Mouse (Mus musculus) ZHBTc4 (cell line): ENCODE data around the gene Trpm5.

ENCODE experiments used
- DNase-seq: peaks from one replicate; pipeline ENCODE4 v3.0.0-alpha.2; 2011; ENCODE audit warnings: low read depth, low spot score

Gene Trpm5

GRCm38 (mm10) chr7:143094592-143095553 is at the start of gene Trpm5:
Gene Trpm5, minus strand, starts transcription at chr7:143094642.
- peak; percentile 63 for DNase-seq

- DNase-seq, result no peak
Measured at GRCm38 (mm10) chr7:143142680-143143079, 48.2 kb upstream of the Trpm5 start.

DNA sequence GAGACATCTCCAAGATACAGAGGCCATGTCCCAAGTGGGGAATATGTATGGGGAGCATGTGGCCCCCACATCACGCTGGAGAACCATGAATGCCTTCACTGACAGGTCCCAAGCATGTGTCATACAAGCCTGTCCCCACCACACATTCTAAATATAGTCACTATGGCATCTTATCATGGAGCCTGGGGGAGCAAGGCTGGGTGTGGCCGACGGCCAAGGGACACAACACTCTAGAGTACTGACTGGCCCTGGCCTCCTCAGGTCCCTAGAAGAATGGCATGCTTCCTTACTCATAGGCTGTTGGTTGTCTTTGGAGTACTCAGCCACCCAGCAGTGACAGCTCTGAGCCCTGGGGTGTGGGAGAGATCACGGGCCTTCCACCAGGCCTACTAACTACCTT is 45.5 kb upstream of the Trpm5 start:
- no peak for DNase-seq

DNA sequence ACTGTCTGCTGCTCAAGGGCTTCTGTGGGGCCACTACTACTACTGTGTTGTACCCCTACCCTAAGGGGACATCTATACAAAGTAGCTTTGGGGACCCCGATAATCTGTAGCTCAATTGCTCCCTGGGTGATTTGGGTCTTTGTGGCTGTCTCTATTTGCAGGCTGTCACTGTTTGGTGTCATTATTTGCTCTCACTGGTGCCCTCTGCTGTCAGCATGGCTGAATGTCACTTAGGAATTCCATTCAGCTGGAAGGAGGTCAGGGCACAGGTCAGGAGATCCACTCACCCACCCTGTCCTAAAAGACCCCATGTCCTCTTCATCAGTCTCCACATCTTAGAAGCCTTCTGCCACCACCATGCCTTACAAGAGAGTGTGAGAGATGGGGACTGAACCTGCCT is 44.3 kb upstream of the Trpm5 start:
- DNase-seq, result peak; percentile 73

DNA sequence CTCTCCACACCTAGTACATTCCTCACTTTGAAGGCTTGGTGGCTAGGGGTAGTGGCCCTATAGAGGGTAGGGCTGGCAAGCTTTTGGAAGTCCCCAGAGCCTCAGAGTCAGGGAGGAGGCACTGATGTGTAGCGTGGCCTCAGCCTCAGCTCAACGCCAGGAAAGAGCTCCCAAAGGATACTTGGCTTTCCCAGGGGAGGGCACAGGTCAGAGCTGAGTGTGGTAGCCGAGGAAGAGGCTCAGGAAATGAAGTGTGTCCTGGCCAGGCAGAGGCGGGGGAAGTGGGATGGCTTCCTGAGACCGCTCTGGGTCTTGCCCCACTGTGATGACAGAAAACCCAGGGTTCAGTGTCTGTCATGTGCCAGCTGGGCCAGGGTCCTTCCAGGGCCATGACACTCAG is 42.1 kb upstream of the Trpm5 start:
- no peak for DNase-seq

DNA sequence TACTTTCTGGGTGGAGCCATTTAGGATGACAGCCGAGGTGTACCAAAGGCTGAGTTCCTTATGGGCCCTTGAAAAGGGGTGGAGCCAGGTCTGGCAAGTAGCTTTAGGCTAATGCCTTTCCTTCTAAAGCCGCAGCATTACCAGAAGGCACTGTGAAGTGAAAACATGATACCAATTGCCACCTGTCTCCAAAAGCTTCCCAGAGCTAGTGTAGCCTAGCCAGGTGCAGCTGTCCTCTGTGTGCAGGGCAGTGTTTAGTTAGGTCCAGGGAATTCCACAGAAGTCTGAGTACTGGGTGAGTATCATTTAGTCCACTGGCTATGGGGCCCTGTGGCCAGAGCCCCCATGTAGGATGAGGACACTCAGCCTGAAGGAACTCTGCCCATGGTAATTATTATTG is 41.7 kb upstream of the Trpm5 start:
- DNase-seq, result no peak

DNA sequence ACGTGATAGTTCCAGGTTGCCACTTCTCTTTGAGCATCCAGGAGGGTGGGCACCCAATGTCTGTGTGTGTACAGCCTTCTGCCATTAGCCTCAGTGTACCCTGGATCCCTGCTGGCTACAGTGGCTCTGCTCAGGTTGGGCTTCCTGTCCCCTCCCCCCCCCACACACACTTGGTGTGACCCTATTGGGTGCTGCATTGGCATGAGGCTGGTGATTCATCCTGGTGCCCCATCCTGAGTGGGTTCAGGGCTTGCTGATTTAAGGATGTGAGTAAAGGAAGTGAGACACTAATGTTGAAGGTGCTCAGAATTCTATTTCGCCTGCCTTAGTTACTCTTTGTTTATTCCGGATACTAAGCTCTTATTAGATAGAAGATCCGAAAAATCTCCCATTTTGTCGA is 38.4 kb upstream of the Trpm5 start:
- no peak for DNase-seq

GRCm38 (mm10) chr7:143124902-143125301 is 30.5 kb upstream of the Trpm5 start:
- DNase-seq, result peak; percentile 28

- peak; percentile 97 for DNase-seq
Measured at GRCm38 (mm10) chr7:143123876-143124669, 29.6 kb upstream of the Trpm5 start.

GRCm38 (mm10) chr7:143122191-143122590 is 27.7 kb upstream of the Trpm5 start:
- peak; percentile 49 for DNase-seq

DNA sequence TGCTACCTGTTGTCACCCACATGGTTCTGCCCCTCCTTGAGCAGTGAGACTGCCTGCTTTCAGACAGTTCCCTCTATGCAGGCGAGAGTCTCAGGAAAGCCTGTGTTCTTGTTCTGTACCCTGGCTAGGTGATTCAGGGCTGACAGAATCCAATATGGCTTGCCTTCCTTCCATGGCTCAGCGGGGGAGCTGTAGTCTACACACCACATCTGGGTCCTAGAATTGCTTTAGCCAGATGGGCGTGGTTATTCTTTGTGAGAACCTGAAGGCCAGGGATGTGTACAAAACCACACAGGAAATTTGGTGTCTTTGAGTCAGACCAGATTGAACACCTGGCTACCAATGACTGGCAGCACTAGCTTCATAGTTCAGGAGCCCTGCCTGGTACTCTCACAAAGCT is 25.4 kb upstream of the Trpm5 start:
- peak; percentile 91 for DNase-seq

- DNase-seq, result peak; percentile 75
Measured at GRCm38 (mm10) chr7:143119407-143119806, 25.0 kb upstream of the Trpm5 start.

- DNase-seq, result peak; percentile 58
Measured at GRCm38 (mm10) chr7:143116521-143116920, 22.1 kb upstream of the Trpm5 start.

DNA sequence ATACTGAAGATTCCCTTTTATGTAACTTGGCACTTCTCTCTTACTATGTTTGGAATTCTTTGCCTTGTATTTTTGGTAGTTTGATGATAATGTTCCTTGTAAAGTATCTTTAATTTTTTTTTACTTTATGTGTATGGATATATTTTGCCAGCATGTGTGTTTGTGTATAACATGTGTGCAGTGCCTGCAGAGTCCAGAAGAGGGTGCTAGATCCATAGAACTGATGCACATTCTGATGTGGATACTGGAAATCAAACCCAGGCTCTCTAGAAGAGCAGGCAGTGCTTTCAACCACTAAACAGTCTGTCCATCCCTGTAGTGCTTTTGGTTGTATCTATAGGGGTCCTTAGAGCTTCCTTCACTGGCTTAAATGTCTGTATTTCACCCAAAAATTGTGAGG is 20.3 kb upstream of the Trpm5 start:
- peak; percentile 73 for DNase-seq

DNA sequence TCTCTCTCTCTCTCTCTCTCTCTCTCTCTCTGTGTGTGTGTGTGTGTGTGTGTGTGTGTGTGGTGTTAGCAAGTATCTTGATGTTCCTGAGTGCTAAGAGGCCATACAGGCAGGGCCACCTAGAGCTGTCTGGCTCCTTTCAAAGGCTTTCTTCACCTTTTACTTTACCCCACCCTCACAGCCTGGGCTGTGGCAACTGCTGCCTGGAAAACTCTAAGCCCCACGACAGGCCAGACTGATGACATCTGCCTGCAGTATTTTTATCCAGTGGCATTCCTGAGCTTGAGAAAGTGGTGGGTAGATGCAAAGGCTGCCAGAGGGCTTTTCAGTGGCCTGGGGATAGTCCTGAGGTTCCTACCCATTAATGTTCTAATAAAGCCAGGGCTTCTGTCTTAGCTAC is 18.0 kb upstream of the Trpm5 start:
- DNase-seq, result no peak

- no peak for DNase-seq
Measured at GRCm38 (mm10) chr7:143111719-143112118, 17.3 kb upstream of the Trpm5 start.

DNA sequence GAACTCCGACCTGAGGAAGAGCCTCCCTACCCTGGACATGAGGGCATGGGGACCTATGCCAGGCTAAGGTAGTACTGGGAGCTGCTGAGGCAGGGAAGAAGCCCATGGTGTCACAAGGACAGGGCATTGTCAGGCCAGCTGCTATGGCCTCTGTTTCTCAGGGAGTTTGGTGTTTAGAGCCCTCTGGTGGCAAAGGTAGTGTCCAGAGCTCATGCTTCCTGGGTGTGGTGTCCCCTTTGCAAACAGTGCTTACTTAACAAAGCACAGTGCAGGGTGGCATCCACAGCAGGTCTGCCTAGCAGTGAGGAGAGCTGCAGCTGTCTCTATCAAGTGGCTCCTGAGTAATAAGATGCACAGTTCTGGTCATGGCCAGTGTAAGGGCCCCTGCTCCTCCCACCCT is 16.4 kb upstream of the Trpm5 start:
- no peak for DNase-seq

GRCm38 (mm10) chr7:143109696-143110095 is 15.3 kb upstream of the Trpm5 start:
- no peak for DNase-seq

- DNase-seq, result no peak
Measured at GRCm38 (mm10) chr7:143108996-143109660, 14.7 kb upstream of the Trpm5 start.

GRCm38 (mm10) chr7:143108200-143108599 is 13.8 kb upstream of the Trpm5 start:
- DNase-seq, result no peak

DNA sequence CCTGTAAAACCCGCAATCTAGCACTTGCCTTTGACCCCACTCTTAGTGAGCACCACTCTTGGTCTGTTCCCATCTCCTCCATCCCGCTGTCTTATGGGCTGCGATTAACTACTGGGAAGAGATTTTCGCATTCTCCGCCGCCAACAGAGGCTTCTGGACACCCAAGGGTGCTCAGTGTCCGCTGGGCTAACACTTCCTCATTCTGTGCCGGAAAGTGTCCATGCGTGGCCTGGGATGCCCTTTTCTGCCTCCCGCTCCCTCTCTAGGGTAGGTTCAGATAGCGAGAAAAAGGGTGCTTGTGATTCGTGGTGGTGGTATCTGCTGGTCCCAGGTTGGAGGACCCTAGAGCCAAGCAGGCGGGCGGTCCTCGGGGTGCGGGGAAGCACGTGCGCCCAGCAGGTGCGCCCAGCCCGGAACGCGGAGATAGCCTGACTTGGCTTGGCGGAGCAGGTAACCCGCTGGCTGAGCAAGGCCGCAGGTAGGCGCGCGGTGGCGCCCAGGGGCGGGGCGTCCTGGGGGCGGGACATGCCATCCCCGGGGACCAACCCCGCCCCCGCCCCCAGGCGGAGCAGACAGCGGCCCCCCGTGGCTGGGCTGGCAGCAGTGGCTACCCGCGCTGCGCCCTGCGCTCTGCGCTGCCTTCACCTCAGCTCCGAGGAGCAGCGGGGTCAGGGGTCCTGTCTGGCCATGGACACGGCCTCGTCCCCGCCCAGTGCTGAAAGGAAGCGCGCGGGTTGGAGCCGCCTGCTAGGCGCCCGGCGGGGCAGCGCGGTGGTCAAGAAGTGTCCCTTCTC is 12.4 kb upstream of the Trpm5 start:
- DNase-seq, result peak; percentile 74
